Mouse (Mus musculus) embryonic fibroblast, embryonic 13.5 days (primary cell): ENCODE results near the gene Babam2.

ENCODE experiments used
- CTCF ChIP-seq: IDR thresholded peaks from 2 replicates; pipeline ENCODE4 v1.5.1; 2011; ENCODE audit warnings: mild to moderate bottlenecking, control low read depth, low read length, moderate library complexity, borderline replicate concordance; ENCODE audit not compliant: insufficient read depth
- POLR2A ChIP-seq: IDR thresholded peaks from 2 replicates; pipeline ENCODE4 v1.6.1; 2011; ENCODE audit warnings: low read depth, mild to moderate bottlenecking, control low read depth, low read length, moderate library complexity

GRCm38 (mm10) chr5:32132971-32133501, 435.6 kb downstream of the Babam2 start:
- no peak; the same call in 1 of the 2 replicates for TF ChIP-seq POLR2A
- TF ChIP-seq CTCF = no peak
